ENCODE assay signal across 12 mouse cellular contexts in genomic region chr1:36903376-36904083, GRCm38 (mm10). TPM values are rescaled to one million over a fixed set of nuclear protein-coding genes. Genes with fewer than 3 reads are reported as not detected.
DNase-seq lines count a peak whose midpoint lies in the region; TF ChIP-seq lines count a peak whose summit lies in the region.
"Had no signal": no experiment of that assay in that cellular context is flagged by ENCODE, and none has a peak within 500 bp of the region (broad histone marks: within the 10 kb centered on the region; RNA-seq: fewer than 3 reads in every experiment).

No protein-coding gene starts in this region.

- H3K27me3 ChIP-seq in cerebellum, adult 2 months (ENCODE audit: control insufficient read depth, insufficient read depth, low read length): no peaks in the 10 kb centered on the region
- H3K27me3 ChIP-seq: stomach, embryonic 15.5 days had no signal

- DNase-seq in layer of hippocampus, adult 11-12 months (ENCODE audit: low spot score): peak; percentile 44
- DNase-seq in layer of hippocampus, adult 9-10 months (ENCODE audit: low spot score): no peak
- peak; percentile 21 for DNase-seq in right cerebral cortex, postnatal 14 days
- DNase-seq in right cerebral cortex, postnatal 10 days (ENCODE audit: low spot score in 2 of 2): no peak
- DNase-seq in cerebellum, adult 2 months: peak; percentile 59 to 68
- DNase-seq in spleen, postnatal 36 days (ENCODE audit: low spot score in 2 of 2): no peak
- no peak for DNase-seq in embryo, embryonic 10.5 days (ENCODE audit: low spot score)
- DNase-seq: kidney, postnatal 14 days; lung, adult 2 months; retina, postnatal 1 day had no signal

- peaks cover 30% of the 10 kb centered on the region for H3K4me1 ChIP-seq in cerebellum, adult 2 months (ENCODE audit: control insufficient read depth, insufficient read depth, low read length)

- WGBS in cerebellum, adult 2 months: 88% methylated on average over 15 of the region's 15 CpGs

- TF ChIP-seq CTCF in cerebellum, adult 2 months (IDR thresholded peaks at IDR 0.05; ENCODE audit: borderline replicate concordance, insufficient read depth, low read depth, low read length): no peak

- TF ChIP-seq POLR2A in cerebellum, adult 2 months (IDR thresholded peaks at IDR 0.05; ENCODE audit: borderline replicate concordance, insufficient read depth, low read length): no peak

- H3K27ac ChIP-seq in cerebellum, adult 2 months (ENCODE audit: insufficient read depth, low read length): peak overlapping the region; percentile 66; the same call in 1 of the 2 replicates
- H3K27ac ChIP-seq: hindbrain, embryonic 14.5 days had no signal

- no peak overlapping the region for H3K4me3 ChIP-seq in cerebellum, adult 2 months (replicated peaks; ENCODE audit: insufficient read depth, low read depth, low read length)
- H3K4me3 ChIP-seq: stomach, embryonic 15.5 days had no signal

RNA-seq across cellular contexts. Expression of gene Tmem131, which starts 39.9 kb away (rescaled TPM):
- polyA plus RNA-seq in cerebellum, adult 2 months (2012; rRNA removed): 31.4 and 32.2 TPM in 2 replicates

Comparison
In these comparisons a context has a peak if more than half of its experiments do, and no peak if none do; other contexts are left out.
1. DNase-seq: peak in layer of hippocampus, adult 11-12 months (single experiment), right cerebral cortex, postnatal 14 days (single experiment) and cerebellum, adult 2 months (2 of 2); none in layer of hippocampus, adult 9-10 months (single experiment), right cerebral cortex, postnatal 10 days (0 of 2), spleen, postnatal 36 days (0 of 2) and embryo, embryonic 10.5 days (single experiment).